Mouse (Mus musculus) forebrain, embryonic 15.5 days (tissue): ENCODE measurements around the gene 9130023H24Rik. TPM values are rescaled to one million over a fixed set of nuclear protein-coding genes. Genes with fewer than 3 reads are reported as not detected.

Source experiments
- ATAC-seq: fragments of 200-750 bp; cut with Nextera tagmentation; replicated peaks from 2 replicates; pipeline ENCODE4 v1.8.0; 2017; ENCODE audit warnings: mild to moderate bottlenecking, moderate TSS enrichment, moderate library complexity
- H3K27ac ChIP-seq: fragments of 300-500 bp; sonication (generic); replicated peaks from 2 replicates; pipeline ENCODE4 v1.5.1; 2015; ENCODE audit warnings: mild to moderate bottlenecking, inconsistent platforms
- H3K27me3 ChIP-seq: fragments of 300-500 bp; sonication (generic); 2 replicates; pipeline ENCODE4 v1.6.1; 2015; ENCODE audit warnings: inconsistent platforms
- H3K36me3 ChIP-seq: fragments of 300-500 bp; sonication (generic); 2 replicates; pipeline ENCODE4 v1.6.1; 2015; ENCODE audit warnings: mild to moderate bottlenecking, inconsistent platforms
- H3K4me1 ChIP-seq: fragments of 300-500 bp; sonication (generic); 2 replicates; pipeline ENCODE4 v1.6.1; 2015; ENCODE audit warnings: inconsistent platforms
- H3K4me2 ChIP-seq: fragments of 300-500 bp; sonication (generic); replicated peaks from 2 replicates; pipeline ENCODE4 v1.6.1; 2015; ENCODE audit warnings: mild to moderate bottlenecking, inconsistent platforms
- H3K4me3 ChIP-seq: fragments of 300-500 bp; sonication (generic); 2 replicates; pipeline ENCODE4 v1.5.1; 2015; ENCODE audit warnings: mild to moderate bottlenecking, inconsistent platforms
- H3K9ac ChIP-seq: fragments of 300-500 bp; sonication (generic); replicated peaks from 2 replicates; pipeline ENCODE4 v1.6.1; 2015; ENCODE audit warnings: mild to moderate bottlenecking, inconsistent platforms
- H3K9me3 ChIP-seq: fragments of 300-500 bp; sonication (generic); 2 replicates; pipeline ENCODE4 v1.6.1; 2016; ENCODE audit warnings: inconsistent platforms
- WGBS: fragments of 180-500 bp; shearing (Covaris S2); methylation state at CpG from one replicate; pipeline ENCODE4 v1.1.7; 2015; ENCODE audit warnings: mixed read lengths; 5-methylcytosine and 5-hydroxymethylcytosine counted together
- polyA plus RNA-seq: library from polyadenylated mRNA; unstranded; fragments of >200 nt; fragmentation: Nextera tagmentation; extraction: Ambion mirVana; gene quantifications from 2 replicates; pipeline ENCODE4 v1.2.1, GENCODE M21; 2015

Gene 9130023H24Rik
- 8.8 and 9.7 TPM in 2 replicates for polyA plus RNA-seq

DNA sequence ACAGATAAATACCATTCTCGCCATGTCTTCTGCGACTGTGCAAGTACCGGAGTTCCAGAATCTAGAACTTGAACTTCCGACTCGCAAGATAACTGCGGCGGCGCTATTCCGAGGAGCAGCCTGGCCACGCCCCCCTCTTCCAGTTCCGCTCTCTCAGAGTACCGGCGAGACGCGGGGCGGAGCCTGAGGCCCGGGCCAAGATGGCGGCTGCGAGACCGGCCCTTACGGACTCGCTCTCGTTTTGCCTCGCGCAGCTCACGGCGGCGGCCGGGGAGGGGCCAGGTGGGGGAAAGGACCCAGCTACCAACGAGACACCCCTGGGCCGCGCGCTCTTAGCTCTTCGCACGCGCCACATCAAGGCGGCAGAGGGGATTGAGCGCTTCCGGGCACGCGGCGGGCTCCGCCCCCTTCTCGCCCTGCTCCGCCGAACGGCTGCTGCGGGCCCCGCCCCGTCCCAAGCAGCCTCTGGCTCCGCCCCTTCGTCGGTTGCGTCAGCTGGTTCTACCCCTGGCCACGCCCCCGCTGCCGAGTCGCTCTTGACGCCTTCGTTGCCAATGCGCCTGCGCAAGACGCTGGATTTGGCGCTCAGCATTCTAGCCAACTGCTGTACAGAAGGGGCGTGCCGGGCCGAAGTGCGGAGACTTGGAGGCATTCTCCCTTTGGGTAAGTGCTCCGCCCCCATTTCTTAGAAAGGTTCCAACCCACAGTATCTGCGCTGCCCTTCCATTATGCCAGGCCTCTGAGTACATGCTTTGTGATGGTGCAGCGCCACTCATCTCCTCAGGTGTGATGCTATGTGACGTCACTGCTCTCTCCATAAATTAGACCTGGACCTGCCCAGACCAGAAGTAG is at the start of gene 9130023H24Rik:
Gene 9130023H24Rik, minus strand, starts transcription at position 105 of the 852 bp plus-strand sequence.
- ATAC-seq: peak; percentile 91

GRCm38 (mm10) chr7:128285060-128285459 is 47.2 kb upstream of the 9130023H24Rik start:
- Histone ChIP-seq H3K9ac (no peak overlapping the region), H3K4me1 (no peaks in the 10 kb centered on the region), H3K4me3 (no peak overlapping the region), H3K27ac (no peak overlapping the region), H3K9me3 (no peaks in the 10 kb centered on the region), H3K36me3 (peaks cover 11% of the 10 kb centered on the region; the same call in 1 of the 2 replicates), H3K4me2 (no peak overlapping the region), H3K27me3 (no peaks in the 10 kb centered on the region)
- 91% methylated on average over 8 of the region's 8 CpGs for WGBS
- no peak for ATAC-seq

More for the DNA sequence above, at the start of gene 9130023H24Rik:
- under 1% methylated on average over 71 of the region's 72 CpGs for WGBS
- Histone ChIP-seq H3K27ac (peak within 1 kb of the TSS; percentile 98), H3K4me3 (peak within 1 kb of the TSS; percentile 70), H3K27me3 (no peaks in the 10 kb centered on the region), H3K4me1 (peaks cover 17% of the 10 kb centered on the region), H3K4me2 (peak within 1 kb of the TSS; percentile 76), H3K36me3 (peaks cover 12% of the 10 kb centered on the region; the same call in 1 of the 2 replicates), H3K9me3 (no peaks in the 10 kb centered on the region), H3K9ac (peak within 1 kb of the TSS; percentile 67)

DNA sequence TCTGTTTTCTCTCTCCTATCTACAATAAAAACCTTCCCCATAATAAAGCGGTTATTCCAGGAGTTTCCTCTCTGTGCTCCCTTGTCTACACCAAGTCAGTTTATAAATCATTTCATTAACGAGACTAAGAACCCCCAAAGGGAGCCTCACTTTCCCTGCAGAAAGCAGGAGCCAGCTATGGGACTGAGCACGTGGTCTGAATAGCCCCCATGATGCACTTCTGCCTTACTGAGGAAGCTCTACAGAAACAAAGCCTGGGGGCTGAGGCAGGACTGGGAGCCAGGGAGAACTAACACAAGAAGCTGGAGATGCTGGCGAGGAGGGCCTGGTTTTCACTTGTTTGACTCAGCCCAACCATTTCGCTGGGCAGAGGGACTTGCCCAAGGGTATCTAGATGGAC is 46.2 kb upstream of the 9130023H24Rik start:
- Histone ChIP-seq H3K4me2 (no peak overlapping the region), H3K4me3 (no peak overlapping the region), H3K27ac (no peak overlapping the region), H3K36me3 (peaks cover 11% of the 10 kb centered on the region; the same call in 1 of the 2 replicates), H3K4me1 (no peaks in the 10 kb centered on the region), H3K9me3 (no peaks in the 10 kb centered on the region), H3K27me3 (no peaks in the 10 kb centered on the region), H3K9ac (no peak overlapping the region)
- ATAC-seq: no peak
- WGBS: 50% methylated on average over 5 of the region's 5 CpGs

DNA sequence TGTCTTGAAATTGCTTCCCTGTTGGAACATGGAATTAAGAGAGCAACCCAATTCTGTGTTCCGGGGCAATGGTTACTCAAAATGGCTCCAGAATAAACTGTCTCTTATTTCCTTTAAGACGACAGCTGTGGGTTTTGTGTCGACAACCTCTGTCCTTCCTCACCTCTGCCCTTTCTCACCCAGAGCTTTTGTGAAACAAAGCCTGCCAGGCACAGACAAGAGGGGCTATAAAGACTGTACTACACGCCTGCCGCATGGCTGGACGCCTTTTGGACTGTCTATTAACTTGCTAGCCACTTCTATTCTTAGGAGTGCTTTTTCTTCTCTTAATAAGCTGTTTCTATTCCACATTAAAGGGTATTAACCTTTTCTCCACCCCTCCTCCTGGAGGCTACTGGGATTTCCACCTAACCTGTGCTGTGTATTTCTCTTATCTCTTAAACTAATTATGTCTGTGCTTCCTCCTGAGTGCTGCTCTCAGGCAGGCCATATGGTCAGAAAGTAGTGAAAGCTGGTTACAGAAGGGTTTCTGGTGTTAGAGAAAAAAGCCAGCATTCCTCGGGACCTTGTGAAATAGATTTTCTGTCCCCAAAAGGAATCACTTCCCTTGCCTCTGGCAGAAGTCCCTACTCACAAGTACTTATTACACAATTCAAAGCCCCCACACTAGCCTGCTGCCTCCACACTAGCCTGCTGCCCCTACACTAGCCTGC is 44.9 kb upstream of the 9130023H24Rik start:
- no peak overlapping the region for H3K4me2 ChIP-seq
- no peak overlapping the region for H3K4me3 ChIP-seq
- H3K36me3 ChIP-seq: peaks cover 9% of the 10 kb centered on the region; the same call in 1 of the 2 replicates
- H3K4me1 ChIP-seq: no peaks in the 10 kb centered on the region
- no peak overlapping the region for H3K27ac ChIP-seq
- no peak overlapping the region for H3K9ac ChIP-seq
- no peaks in the 10 kb centered on the region for H3K9me3 ChIP-seq
- H3K27me3 ChIP-seq: no peaks in the 10 kb centered on the region
- ATAC-seq: no peak
- 4% methylated on average over 7 of the region's 7 CpGs for WGBS

DNA sequence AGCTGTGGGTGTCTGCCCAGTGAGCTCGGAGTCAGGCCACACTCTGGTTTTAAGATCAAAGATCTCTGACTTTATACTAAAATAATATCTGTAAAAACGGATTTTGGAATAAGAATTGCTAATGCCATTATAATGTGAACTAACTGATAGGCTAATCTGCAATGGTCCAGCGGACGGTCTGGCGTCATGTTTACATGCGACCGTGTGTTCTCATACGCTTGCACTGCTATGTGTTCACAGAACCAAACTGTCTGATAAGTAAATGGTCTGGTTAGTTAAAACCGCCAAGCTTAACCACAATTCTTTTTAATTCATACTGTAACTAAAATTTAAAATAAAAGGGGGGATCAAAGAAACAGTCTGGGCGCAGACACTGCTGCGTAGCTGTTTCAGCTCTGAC is 43.9 kb upstream of the 9130023H24Rik start:
- no peak overlapping the region for H3K4me2 ChIP-seq
- H3K4me1 ChIP-seq: no peaks in the 10 kb centered on the region
- H3K36me3 ChIP-seq: peaks cover 6% of the 10 kb centered on the region; the same call in 1 of the 2 replicates
- no peak overlapping the region for H3K9ac ChIP-seq
- ATAC-seq: no peak
- no peaks in the 10 kb centered on the region for H3K9me3 ChIP-seq
- 83% methylated on average over 11 of the region's 11 CpGs for WGBS
- H3K4me3 ChIP-seq: no peak overlapping the region
- H3K27me3 ChIP-seq: no peaks in the 10 kb centered on the region
- H3K27ac ChIP-seq: no peak overlapping the region

DNA sequence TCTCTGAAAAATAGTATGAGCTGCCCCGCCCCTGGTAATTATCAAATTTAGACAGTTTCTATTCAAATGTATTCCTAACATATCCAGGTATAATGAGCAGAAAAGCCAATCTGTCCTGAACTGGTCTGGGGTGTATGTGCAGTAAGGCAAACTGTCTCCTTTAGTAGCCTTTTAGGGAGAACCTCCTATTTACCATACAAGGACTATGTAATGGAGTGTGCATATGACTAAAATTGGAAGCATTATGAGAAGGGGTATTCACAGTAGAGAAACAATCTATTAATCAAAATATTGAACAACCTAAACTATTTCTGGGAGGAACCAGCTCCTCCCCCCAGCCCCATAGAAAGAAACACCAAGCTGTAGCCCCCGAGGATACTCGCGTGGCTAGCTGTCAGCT is 41.9 kb upstream of the 9130023H24Rik start:
- Histone ChIP-seq H3K4me1 (no peaks in the 10 kb centered on the region), H3K9me3 (no peaks in the 10 kb centered on the region), H3K4me2 (no peak overlapping the region), H3K36me3 (peaks cover 18% of the 10 kb centered on the region; the same call in 1 of the 2 replicates), H3K9ac (no peak overlapping the region), H3K4me3 (no peak overlapping the region), H3K27ac (no peak overlapping the region), H3K27me3 (no peaks in the 10 kb centered on the region)
- ATAC-seq: no peak
- WGBS: 94% methylated on average over 4 of the region's 4 CpGs

- no peak overlapping the region for H3K27ac ChIP-seq
- WGBS: 92% methylated on average over 6 of the region's 6 CpGs
- no peak for ATAC-seq
- no peak overlapping the region for H3K4me2 ChIP-seq
- H3K36me3 ChIP-seq: peaks cover 28% of the 10 kb centered on the region
- no peaks in the 10 kb centered on the region for H3K4me1 ChIP-seq
- no peak overlapping the region for H3K4me3 ChIP-seq
- no peak overlapping the region for H3K9ac ChIP-seq
- no peaks in the 10 kb centered on the region for H3K9me3 ChIP-seq
- H3K27me3 ChIP-seq: no peaks in the 10 kb centered on the region
Measured at GRCm38 (mm10) chr7:128276051-128276450, 38.2 kb upstream of the 9130023H24Rik start.

GRCm38 (mm10) chr7:128271496-128271895 is 33.7 kb upstream of the 9130023H24Rik start:
- 95% methylated on average over 9 of the region's 9 CpGs for WGBS
- Histone ChIP-seq H3K36me3 (peaks cover 22% of the 10 kb centered on the region), H3K4me1 (no peaks in the 10 kb centered on the region), H3K4me3 (no peak overlapping the region), H3K4me2 (no peak overlapping the region), H3K9me3 (no peaks in the 10 kb centered on the region), H3K27me3 (no peaks in the 10 kb centered on the region), H3K9ac (no peak overlapping the region), H3K27ac (no peak overlapping the region)
- ATAC-seq: no peak

DNA sequence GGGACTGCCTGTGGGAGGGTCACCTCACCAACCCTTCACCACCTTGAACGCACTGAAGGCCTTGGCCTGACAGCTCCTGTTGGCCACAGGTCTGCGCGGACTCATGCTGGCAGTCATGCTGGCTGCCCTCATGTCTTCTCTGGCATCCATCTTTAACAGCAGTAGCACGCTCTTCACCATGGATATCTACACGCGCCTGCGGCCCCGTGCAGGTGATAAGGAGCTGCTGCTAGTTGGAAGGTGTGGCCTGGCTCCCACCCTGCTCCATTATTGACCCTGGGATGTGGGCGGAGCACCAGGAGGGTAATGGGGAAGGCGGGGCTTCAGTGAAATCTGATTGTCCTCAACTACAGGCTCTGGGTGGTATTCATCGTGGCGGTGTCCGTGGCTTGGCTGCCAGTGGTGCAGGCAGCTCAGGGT is 32.6 kb upstream of the 9130023H24Rik start:
- Histone ChIP-seq H3K36me3 (peaks cover 17% of the 10 kb centered on the region), H3K9me3 (no peaks in the 10 kb centered on the region), H3K4me2 (no peak overlapping the region), H3K27me3 (no peaks in the 10 kb centered on the region), H3K4me1 (no peaks in the 10 kb centered on the region), H3K27ac (no peak overlapping the region), H3K4me3 (no peak overlapping the region), H3K9ac (no peak overlapping the region)
- ATAC-seq: no peak
- 64% methylated on average over 13 of the region's 13 CpGs for WGBS

- H3K9me3 ChIP-seq: no peaks in the 10 kb centered on the region
- H3K36me3 ChIP-seq: no peaks in the 10 kb centered on the region
- 92% methylated on average over 7 of the region's 7 CpGs for WGBS
Measured at GRCm38 (mm10) chr7:128267813-128268212, 30.0 kb upstream of the 9130023H24Rik start.

GRCm38 (mm10) chr7:128267391-128267790 is 29.6 kb upstream of the 9130023H24Rik start:
- H3K4me2 ChIP-seq: no peak overlapping the region
- no peak overlapping the region for H3K4me3 ChIP-seq
- 69% methylated on average over 13 of the region's 13 CpGs for WGBS
- no peak overlapping the region for H3K9ac ChIP-seq
- H3K9me3 ChIP-seq: no peaks in the 10 kb centered on the region
- H3K36me3 ChIP-seq: no peaks in the 10 kb centered on the region
- no peak overlapping the region for H3K27ac ChIP-seq
- no peak for ATAC-seq
- H3K27me3 ChIP-seq: no peaks in the 10 kb centered on the region
- H3K4me1 ChIP-seq: no peaks in the 10 kb centered on the region

More at GRCm38 (mm10) chr7:128267813-128268212, 30.0 kb upstream of the 9130023H24Rik start:
- Histone ChIP-seq H3K27ac (no peak overlapping the region), H3K9ac (no peak overlapping the region), H3K4me1 (no peaks in the 10 kb centered on the region), H3K4me2 (no peak overlapping the region), H3K4me3 (no peak overlapping the region), H3K27me3 (no peaks in the 10 kb centered on the region)
- no peak for ATAC-seq

DNA sequence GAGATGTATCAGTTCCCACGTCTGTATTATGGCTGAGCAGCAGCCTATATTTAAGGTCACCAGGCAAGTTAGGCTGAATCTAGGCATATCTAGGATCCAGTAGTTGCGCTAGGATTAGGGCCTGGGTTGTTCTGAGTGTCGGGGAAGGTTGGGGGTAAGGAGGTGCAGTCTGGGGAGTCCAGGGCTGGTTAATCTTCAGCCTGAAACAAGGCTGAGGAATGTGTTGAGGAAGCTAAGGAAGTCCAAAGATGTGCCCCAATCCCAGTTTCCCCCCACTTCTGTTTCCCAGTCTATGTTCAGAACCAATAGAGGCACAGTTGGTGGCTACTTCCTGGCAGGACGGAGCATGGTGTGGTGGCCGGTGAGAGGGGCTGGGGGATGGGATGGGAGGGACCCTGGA is 28.2 kb upstream of the 9130023H24Rik start:
- H3K9me3 ChIP-seq: no peaks in the 10 kb centered on the region

More for the DNA sequence above, 28.2 kb upstream of the 9130023H24Rik start:
- no peak overlapping the region for H3K9ac ChIP-seq
- H3K27ac ChIP-seq: no peak overlapping the region
- H3K4me2 ChIP-seq: no peak overlapping the region
- H3K4me3 ChIP-seq: no peak overlapping the region
- no peak for ATAC-seq
- WGBS: 76% methylated on average over 5 of the region's 5 CpGs
- H3K36me3 ChIP-seq: no peaks in the 10 kb centered on the region
- no peaks in the 10 kb centered on the region for H3K27me3 ChIP-seq
- H3K4me1 ChIP-seq: no peaks in the 10 kb centered on the region
